Mouse (Mus musculus): ENCODE results near the gene Fam19a1. TPM values are rescaled to one million over a fixed set of nuclear protein-coding genes. Genes with fewer than 3 reads are reported as not detected.

Gene Fam19a1
- polyA plus RNA-seq, 1 experiment from 2014 or later: 7.4 TPM

DNA sequence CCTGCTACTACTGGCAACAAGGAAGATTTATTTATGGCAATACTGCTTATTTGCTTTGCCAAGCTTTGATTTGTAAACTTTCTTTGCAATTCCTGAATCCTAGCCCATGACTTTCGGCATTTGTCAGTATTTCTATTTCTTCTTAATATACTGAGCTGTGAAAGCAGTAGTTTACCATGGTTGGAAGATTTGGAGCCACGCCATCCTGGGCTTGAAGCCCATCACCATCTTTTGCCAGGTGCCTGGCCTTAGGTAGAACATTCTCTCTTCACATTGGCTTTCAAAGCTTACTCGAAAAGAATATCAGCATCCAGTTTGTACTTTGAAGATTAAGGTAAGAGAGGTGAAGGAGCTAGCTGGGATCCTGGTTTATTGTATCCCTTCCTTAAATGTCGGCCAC is 334.5 kb downstream of the Fam19a1 start:
- no peaks in the 10 kb centered on the region for H3K36me3 ChIP-seq
- no peaks in the 10 kb centered on the region for H3K9me3 ChIP-seq
- H3K27me3 ChIP-seq: no peaks in the 10 kb centered on the region
- no peaks in the 10 kb centered on the region for H3K4me1 ChIP-seq
- 83% methylated on average over 4 of the region's 4 CpGs for WGBS
- no peak overlapping the region for H3K4me3 ChIP-seq
- ATAC-seq (ENCODE audit: low FRiP score, low read depth): no peak
- no peak overlapping the region for H3K9ac ChIP-seq
- no peak overlapping the region for H3K27ac ChIP-seq
- no peak overlapping the region for H3K4me2 ChIP-seq (replicated peaks)

DNA sequence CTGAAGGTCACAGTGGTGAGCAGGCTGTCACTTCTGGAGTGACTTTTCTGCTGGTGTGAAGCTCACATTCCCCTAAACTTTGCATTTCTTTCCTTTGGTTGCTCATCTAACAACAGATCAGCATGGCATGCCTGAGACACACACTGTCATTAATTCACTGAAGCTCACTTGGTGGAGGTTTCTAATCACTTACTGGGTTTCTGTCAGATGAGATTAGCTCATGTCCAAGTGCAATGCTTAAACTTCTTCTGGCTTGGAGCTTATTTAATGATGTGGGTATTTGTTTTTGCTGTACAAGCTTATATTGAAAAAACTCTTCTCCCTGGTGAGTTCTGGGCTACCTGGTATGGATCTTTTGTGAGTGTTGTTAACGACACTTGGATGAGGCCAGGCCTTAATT is 343.3 kb downstream of the Fam19a1 start:
- H3K27me3 ChIP-seq: no peaks in the 10 kb centered on the region
- H3K4me3 ChIP-seq: no peak overlapping the region
- H3K36me3 ChIP-seq: no peaks in the 10 kb centered on the region
- H3K4me1 ChIP-seq: 0 out of 2 replicates have a peak, but pooled peaks cover 3% of the 10 kb centered on the region
- 80% methylated on average over 1 of the region's 1 CpGs for WGBS
- H3K9me3 ChIP-seq: no peaks in the 10 kb centered on the region
- H3K27ac ChIP-seq: no peak overlapping the region
- H3K9ac ChIP-seq: no peak overlapping the region
- no peak for ATAC-seq (ENCODE audit: low FRiP score, low read depth)
- H3K4me2 ChIP-seq (replicated peaks): no peak overlapping the region

DNA sequence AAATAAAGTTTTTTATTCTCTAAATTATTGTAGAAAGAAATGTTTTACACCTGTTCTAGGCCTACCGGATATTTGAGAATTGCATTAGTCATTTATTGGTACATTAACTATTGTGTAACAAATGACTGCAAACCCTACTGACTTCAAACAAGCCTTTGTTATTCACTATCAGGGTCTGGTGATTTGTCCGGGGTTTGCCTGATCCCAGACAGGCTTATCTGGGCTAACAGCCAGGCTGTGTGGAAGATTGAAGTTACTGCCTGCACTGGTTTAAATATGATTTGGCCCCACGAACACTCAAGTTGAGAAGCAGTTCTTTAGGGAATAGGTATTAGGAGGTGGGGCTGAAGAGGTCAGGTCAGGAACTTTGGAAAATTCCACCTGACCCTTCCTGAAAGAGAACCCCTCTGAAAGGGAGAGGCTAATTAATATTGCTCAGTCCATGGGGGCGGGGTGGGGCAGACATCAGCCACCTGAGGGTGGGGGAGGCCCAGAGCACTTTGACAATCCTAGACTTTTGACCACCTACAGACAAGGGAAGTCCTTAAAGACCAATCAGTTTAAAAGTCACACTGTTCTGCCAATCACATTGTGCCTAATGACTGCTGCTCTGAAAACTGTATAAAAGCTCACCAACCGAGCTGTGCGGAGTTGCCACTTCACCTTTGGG is 344.8 kb downstream of the Fam19a1 start:
- Histone ChIP-seq H3K36me3 (no peaks in the 10 kb centered on the region), H3K4me1 (0 out of 2 replicates have a peak, but pooled peaks cover 3% of the 10 kb centered on the region), H3K9me3 (no peaks in the 10 kb centered on the region), H3K9ac (no peak overlapping the region), H3K4me2 (replicated peaks) (no peak overlapping the region), H3K27ac (no peak overlapping the region), H3K27me3 (no peaks in the 10 kb centered on the region), H3K4me3 (no peak overlapping the region)
- WGBS: 41% methylated on average over 6 of the region's 6 CpGs
- no peak; the same call in 1 of the 2 replicates for ATAC-seq (ENCODE audit: low FRiP score, low read depth)

DNA sequence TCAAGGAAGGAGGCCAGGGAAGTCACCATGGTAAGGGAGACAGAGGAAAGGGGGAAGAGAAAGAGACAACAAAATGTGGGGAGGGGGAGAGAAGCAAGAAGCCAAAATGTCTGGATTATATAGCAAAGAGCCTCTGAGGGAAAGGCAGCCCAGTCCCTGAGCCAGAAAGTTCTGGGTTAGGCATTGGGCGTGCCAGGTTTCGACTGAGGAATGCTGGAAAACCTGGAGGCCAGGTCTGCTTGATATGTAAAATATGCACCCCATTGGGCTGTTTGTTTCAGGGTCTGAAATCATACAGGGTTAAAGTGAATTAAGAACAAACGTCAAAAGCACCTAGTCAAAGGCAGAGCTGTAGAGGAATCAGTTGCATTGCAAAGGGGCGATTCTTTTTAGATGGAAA is 346.1 kb downstream of the Fam19a1 start:
- no peak overlapping the region for H3K4me2 ChIP-seq (replicated peaks)
- no peaks in the 10 kb centered on the region for H3K36me3 ChIP-seq
- no peak overlapping the region for H3K27ac ChIP-seq
- ATAC-seq (ENCODE audit: low FRiP score, low read depth): no peak
- no peak overlapping the region for H3K9ac ChIP-seq
- no peaks in the 10 kb centered on the region for H3K9me3 ChIP-seq
- H3K4me3 ChIP-seq: no peak overlapping the region
- no peaks in the 10 kb centered on the region for H3K27me3 ChIP-seq
- 69% methylated on average over 4 of the region's 4 CpGs for WGBS
- H3K4me1 ChIP-seq: 0 out of 2 replicates have a peak, but pooled peaks cover 3% of the 10 kb centered on the region

DNA sequence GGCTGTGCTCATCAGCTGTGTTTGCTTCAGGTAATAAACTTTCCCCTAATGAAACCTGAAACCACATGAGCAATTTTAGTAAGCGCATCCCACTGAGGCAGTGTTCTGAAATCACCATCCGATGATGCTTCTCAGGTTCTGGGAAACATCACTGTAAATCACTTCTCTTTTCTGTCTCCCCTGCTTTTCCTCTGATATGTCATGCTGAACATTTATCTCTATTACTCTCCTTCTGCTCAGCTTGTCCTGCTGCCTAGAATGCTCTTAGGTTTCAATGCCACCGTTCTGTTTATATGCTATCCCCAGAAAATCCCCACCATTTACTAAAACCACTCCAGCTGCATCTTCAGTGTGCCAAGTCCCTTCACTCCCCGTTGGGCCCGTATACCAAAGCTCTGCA is 386.5 kb downstream of the Fam19a1 start:
- WGBS: 24% methylated on average over 5 of the region's 5 CpGs
- H3K9me3 ChIP-seq: no peaks in the 10 kb centered on the region
- H3K36me3 ChIP-seq: no peaks in the 10 kb centered on the region
- H3K27me3 ChIP-seq: no peaks in the 10 kb centered on the region
- H3K4me3 ChIP-seq: no peak overlapping the region
- ATAC-seq (ENCODE audit: low FRiP score, low read depth): no peak
- no peaks in the 10 kb centered on the region for H3K4me1 ChIP-seq
- H3K9ac ChIP-seq: no peak overlapping the region
- no peak overlapping the region for H3K4me2 ChIP-seq (replicated peaks)
- no peak overlapping the region for H3K27ac ChIP-seq

DNA sequence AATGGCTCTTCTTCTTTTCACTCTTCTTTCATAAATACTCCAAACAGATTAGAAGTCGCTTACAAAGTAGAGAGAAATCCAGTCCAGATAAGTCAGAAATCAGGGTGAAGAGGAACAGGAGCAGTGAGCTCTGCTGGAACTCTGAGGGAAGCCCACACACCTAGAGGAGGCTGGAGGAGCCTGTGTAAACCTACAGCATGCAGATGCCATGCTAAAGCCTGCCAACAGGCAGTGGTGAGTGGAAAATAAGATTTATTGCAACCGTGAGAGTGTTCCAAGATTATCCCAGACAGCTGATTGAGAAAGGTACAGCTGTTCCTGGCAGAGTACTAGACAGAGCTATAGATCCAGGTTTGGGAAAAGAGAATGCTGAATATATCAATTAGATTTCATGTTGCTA is 428.6 kb downstream of the Fam19a1 start:
- Histone ChIP-seq H3K4me1 (peaks cover 8% of the 10 kb centered on the region), H3K27ac (no peak overlapping the region), H3K4me2 (replicated peaks) (no peak overlapping the region), H3K27me3 (no peaks in the 10 kb centered on the region), H3K9ac (no peak overlapping the region), H3K9me3 (no peaks in the 10 kb centered on the region), H3K4me3 (no peak overlapping the region), H3K36me3 (no peaks in the 10 kb centered on the region)
- whole genome bisulfite sequencing: 64% methylated on average over 2 of the region's 2 CpGs
- no peak for ATAC-seq (ENCODE audit: low FRiP score, low read depth)

DNA sequence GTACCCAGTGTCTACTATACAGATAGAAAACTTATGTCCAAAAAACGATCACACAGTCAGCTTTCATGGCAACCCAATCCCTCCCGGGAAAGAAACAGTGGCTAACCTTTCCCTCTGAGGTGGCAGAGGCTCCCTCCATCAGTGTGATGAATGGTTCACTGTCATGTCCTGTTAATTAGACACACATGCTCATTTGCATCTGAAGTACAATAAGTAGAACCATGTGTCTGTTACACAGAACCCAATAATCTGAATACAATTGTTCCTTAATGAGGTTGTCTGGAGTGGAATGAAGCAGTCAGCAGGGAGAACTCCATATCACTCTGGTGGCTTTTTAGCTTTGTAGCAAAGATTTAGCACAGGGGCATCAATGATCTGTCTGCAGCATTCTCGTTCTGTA is 431.9 kb downstream of the Fam19a1 start:
- H3K4me1 ChIP-seq: peaks cover 8% of the 10 kb centered on the region
- H3K27ac ChIP-seq: no peak overlapping the region
- ATAC-seq (ENCODE audit: low FRiP score, low read depth): no peak
- no peak overlapping the region for H3K4me2 ChIP-seq (replicated peaks)
- no peak overlapping the region for H3K4me3 ChIP-seq
- H3K36me3 ChIP-seq: no peaks in the 10 kb centered on the region
- no peaks in the 10 kb centered on the region for H3K9me3 ChIP-seq
- H3K27me3 ChIP-seq: no peaks in the 10 kb centered on the region
- WGBS: 17% methylated on average over 3 of the region's 3 CpGs
- no peak overlapping the region for H3K9ac ChIP-seq

DNA sequence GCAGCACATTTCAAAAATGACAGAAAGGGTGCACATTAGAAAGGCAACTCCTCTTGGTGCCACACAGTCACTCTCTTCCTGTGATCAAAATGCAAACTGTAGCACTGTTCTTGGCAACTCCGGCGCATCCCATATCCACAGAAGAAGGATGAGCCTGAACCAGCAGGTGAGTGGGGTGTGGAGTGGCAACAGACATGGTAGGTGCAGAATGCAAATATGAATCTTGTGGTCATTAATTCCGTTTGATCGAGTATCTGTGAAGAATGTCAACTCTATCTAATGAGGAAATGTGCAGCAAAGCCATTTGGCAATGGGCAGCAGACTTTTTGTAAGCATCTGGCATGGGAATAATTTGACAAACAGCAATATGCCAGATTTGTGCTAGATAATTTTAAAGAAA is 437.5 kb downstream of the Fam19a1 start:
- Histone ChIP-seq H3K4me1 (no peaks in the 10 kb centered on the region), H3K4me3 (no peak overlapping the region), H3K27me3 (no peaks in the 10 kb centered on the region)

DNA sequence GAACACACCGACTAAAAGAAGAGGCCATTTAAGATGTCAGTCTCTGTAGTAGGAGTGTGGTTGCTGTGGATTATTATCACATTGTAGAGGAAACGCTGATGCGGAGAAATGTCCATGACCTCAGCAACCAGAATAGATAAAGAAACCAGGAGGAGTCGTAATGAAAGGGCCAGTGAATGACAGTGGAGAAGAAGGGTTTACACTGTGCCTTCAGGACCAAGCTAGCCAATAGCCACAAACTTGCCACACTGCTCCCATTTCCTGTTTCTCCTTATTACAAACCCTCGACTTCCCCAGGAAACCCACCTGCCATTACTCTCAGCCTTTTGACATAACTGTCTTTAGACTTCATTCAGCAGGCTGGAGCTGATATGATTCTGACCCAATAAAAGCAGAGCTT is 465.7 kb downstream of the Fam19a1 start:
- H3K4me3 ChIP-seq: no peak overlapping the region
- 79% methylated on average over 5 of the region's 5 CpGs for WGBS
- H3K36me3 ChIP-seq: no peaks in the 10 kb centered on the region

More for the DNA sequence above, 437.5 kb downstream of the Fam19a1 start:
- Histone ChIP-seq H3K9ac (no peak overlapping the region), H3K9me3 (no peaks in the 10 kb centered on the region), H3K4me2 (replicated peaks) (no peak overlapping the region), H3K36me3 (no peaks in the 10 kb centered on the region), H3K27ac (no peak overlapping the region)
- no peak for ATAC-seq (ENCODE audit: low FRiP score, low read depth)
- WGBS: 93% methylated on average over 4 of the region's 4 CpGs

DNA sequence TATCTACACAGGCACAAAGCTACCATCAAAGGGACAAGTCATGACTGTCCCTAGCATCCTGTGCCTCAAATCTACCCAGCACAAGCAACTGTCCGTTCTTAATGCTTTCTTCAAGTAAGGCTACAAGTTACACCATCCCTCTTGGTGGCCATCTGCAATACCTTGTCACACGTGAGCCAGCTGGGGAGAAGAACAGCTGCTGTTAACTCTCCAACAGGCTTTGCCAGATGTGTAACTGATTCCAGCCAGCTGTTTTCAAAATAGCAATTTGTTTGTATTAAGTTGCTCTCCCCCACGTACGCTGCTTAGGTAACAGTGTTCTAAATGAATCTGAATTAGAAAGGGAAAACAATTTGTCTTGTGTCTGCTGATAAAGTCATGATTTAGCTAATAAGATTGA is 467.8 kb downstream of the Fam19a1 start:
- H3K9ac ChIP-seq: no peak overlapping the region
- H3K36me3 ChIP-seq: no peaks in the 10 kb centered on the region
- no peak overlapping the region for H3K4me3 ChIP-seq
- ATAC-seq (ENCODE audit: low FRiP score, low read depth): no peak
- WGBS: 21% methylated on average over 4 of the region's 4 CpGs
- H3K27me3 ChIP-seq: no peaks in the 10 kb centered on the region
- no peak overlapping the region for H3K27ac ChIP-seq
- H3K4me1 ChIP-seq: peaks cover 9% of the 10 kb centered on the region
- H3K4me2 ChIP-seq (replicated peaks): 0 out of 2 replicates have a peak overlapping the region, but pooled peaks have one; percentile 9
- no peaks in the 10 kb centered on the region for H3K9me3 ChIP-seq

More for the DNA sequence above, 465.7 kb downstream of the Fam19a1 start:
- H3K9me3 ChIP-seq: no peaks in the 10 kb centered on the region
- no peak overlapping the region for H3K9ac ChIP-seq
- H3K27ac ChIP-seq: no peak overlapping the region
- no peak for ATAC-seq (ENCODE audit: low FRiP score, low read depth)
- H3K27me3 ChIP-seq: no peaks in the 10 kb centered on the region
- H3K4me1 ChIP-seq: peaks cover 9% of the 10 kb centered on the region
- H3K4me2 ChIP-seq (replicated peaks): no peak overlapping the region

DNA sequence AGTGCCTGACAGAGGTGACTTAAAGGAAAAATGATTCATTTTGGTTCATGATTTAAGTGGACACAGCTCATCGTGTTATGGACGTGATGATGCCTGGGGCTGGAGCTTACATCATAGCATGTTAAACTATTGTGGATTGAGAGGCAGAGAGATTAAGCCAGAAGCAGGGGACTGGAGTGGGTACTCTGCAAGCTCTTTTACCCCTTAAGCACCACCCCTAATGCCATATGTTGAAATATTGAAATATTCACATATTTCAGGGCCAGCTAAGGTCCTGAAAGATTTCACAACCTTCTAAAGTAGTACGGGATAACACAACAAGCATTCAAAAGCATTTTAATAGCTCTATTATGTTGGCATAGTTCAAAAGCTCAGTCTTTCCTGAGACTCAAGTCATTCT is 468.2 kb downstream of the Fam19a1 start:
- Histone ChIP-seq H3K9ac (no peak overlapping the region), H3K4me1 (peaks cover 9% of the 10 kb centered on the region), H3K36me3 (no peaks in the 10 kb centered on the region), H3K27ac (no peak overlapping the region), H3K9me3 (no peaks in the 10 kb centered on the region), H3K4me3 (no peak overlapping the region), H3K4me2 (replicated peaks) (no peak overlapping the region), H3K27me3 (no peaks in the 10 kb centered on the region)
- ATAC-seq (ENCODE audit: low FRiP score, low read depth): no peak
- 41% methylated on average over 3 of the region's 3 CpGs for WGBS

DNA sequence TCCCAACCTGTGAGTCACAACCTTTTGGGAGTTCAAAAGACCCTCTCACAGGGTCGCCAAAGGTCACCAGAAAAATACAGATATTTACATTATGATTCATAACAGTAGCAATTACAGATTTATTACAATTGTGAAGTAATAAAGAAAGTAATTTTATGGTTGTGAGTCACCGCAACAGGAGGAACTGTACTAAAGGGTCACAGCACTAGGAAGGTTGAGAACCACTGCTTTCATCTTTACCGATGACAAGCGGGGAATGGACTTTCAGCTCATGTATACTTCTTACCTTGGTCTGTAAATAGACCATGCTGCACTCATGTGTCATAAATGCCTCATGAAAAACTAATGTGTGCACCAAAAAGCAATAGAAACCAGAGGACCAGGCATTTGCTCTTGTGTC is 474.5 kb downstream of the Fam19a1 start:
- ATAC-seq (ENCODE audit: low FRiP score, low read depth): no peak
- H3K4me3 ChIP-seq: no peak overlapping the region
- no peak overlapping the region for H3K9ac ChIP-seq
- H3K4me1 ChIP-seq: no peaks in the 10 kb centered on the region
- H3K9me3 ChIP-seq: no peaks in the 10 kb centered on the region
- H3K4me2 ChIP-seq (replicated peaks): no peak overlapping the region
- no peak overlapping the region for H3K27ac ChIP-seq
- 75% methylated on average over 4 of the region's 4 CpGs for WGBS
- no peaks in the 10 kb centered on the region for H3K36me3 ChIP-seq
- no peaks in the 10 kb centered on the region for H3K27me3 ChIP-seq

DNA sequence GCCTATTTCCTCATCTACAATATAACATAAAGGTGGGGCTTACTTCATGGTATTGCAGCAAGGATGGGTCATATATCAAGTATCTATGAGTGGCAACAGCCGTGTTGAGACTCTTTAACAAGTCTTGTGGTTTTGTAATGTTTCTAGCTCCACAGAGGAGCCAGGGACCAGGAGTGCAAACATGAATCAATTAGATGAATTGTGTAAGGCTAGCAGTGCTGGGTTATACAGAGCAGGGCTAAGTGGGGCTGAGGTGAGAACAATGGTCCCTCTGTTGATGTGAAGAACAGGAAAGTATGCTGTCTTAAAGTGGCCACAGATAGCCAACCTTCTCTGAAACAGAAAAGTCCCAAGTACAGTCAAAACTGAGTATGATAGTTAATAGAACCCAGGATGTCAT is 480.1 kb downstream of the Fam19a1 start:
- no peaks in the 10 kb centered on the region for H3K36me3 ChIP-seq
- H3K4me2 ChIP-seq (replicated peaks): no peak overlapping the region
- H3K27ac ChIP-seq: no peak overlapping the region
- no peak for ATAC-seq (ENCODE audit: low FRiP score, low read depth)
- H3K9me3 ChIP-seq: no peaks in the 10 kb centered on the region
- no peak overlapping the region for H3K9ac ChIP-seq
- 56% methylated on average over 1 of the region's 1 CpGs for WGBS
- no peak overlapping the region for H3K4me3 ChIP-seq
- peaks cover 4% of the 10 kb centered on the region; the same call in 1 of the 2 replicates for H3K4me1 ChIP-seq
- H3K27me3 ChIP-seq: no peaks in the 10 kb centered on the region

All from limb, embryonic 13.5 days (tissue).